Mouse (Mus musculus) heart, embryonic 14.5 days (tissue): ENCODE measurements around the gene Fignl1. TPM values are rescaled to one million over a fixed set of nuclear protein-coding genes. Genes with fewer than 3 reads are reported as not detected.

Experiments used
- ATAC-seq: fragments of 200-750 bp; cut with Nextera tagmentation; 2 replicates; pipeline ENCODE4 v1.8.0; 2017; ENCODE audit warnings: low read depth, moderate TSS enrichment; ENCODE audit not compliant: insufficient number of reproducible peaks, insufficient read depth, low FRiP score
- H3K27ac ChIP-seq, 2 experiments: fragments of 200-500 bp in 1 of 2; fragments of 300-500 bp in 1 of 2; sonication (generic) in 1 of 2; replicated peaks in 1 of 2; 2 replicates each; pipeline ENCODE4 v1.5.1; 2012 to 2014; ENCODE audit warnings: low read depth in 2 of 2, low read length in 2 of 2, control low read depth in 1 of 2, mild to moderate bottlenecking in 1 of 2, mixed read lengths in 1 of 2; ENCODE audit not compliant: control insufficient read depth in 1 of 2, insufficient read depth in 1 of 2
- H3K27me3 ChIP-seq: fragments of 300-500 bp; sonication (generic); 2 replicates; pipeline ENCODE4 v1.6.1; 2014; ENCODE audit warnings: mild to moderate bottlenecking, low read length, control low read depth; ENCODE audit not compliant: control insufficient read depth, insufficient read depth
- H3K36me3 ChIP-seq: fragments of 300-500 bp; sonication (generic); 2 replicates; pipeline ENCODE4 v1.6.1; 2014; ENCODE audit warnings: mild to moderate bottlenecking, control low read depth, low read length, mixed read lengths; ENCODE audit not compliant: control insufficient read depth, insufficient read depth
- H3K4me1 ChIP-seq, 2 experiments: fragments of 200-500 bp in 1 of 2; fragments of 300-500 bp in 1 of 2; sonication (generic) in 1 of 2; 2 replicates each; pipeline ENCODE4 v1.6.1; 2012 to 2014; ENCODE audit warnings: low read length in 2 of 2, control low read depth in 1 of 2, mixed read lengths in 1 of 2; ENCODE audit not compliant: control insufficient read depth in 2 of 2, insufficient read depth in 2 of 2
- H3K4me2 ChIP-seq: fragments of 300-500 bp; sonication (generic); 2 replicates; pipeline ENCODE4 v1.6.1; 2014; ENCODE audit warnings: mild to moderate bottlenecking, low read length
- H3K4me3 ChIP-seq, 2 experiments: fragments of 200-500 bp in 1 of 2; fragments of 300-500 bp in 1 of 2; sonication (generic) in 1 of 2; 2 replicates each; pipeline ENCODE4 v1.5.1; 2012 to 2014; ENCODE audit warnings: low read length in 2 of 2, mild to moderate bottlenecking in 2 of 2, control low read depth in 1 of 2, low read depth in 1 of 2, moderate library complexity in 1 of 2; ENCODE audit not compliant: control insufficient read depth in 1 of 2, insufficient read depth in 1 of 2
- H3K9ac ChIP-seq: fragments of 300-500 bp; sonication (generic); 2 replicates; pipeline ENCODE4 v1.6.1; 2014; ENCODE audit warnings: mild to moderate bottlenecking, low read length
- H3K9me3 ChIP-seq: fragments of 300-500 bp; sonication (generic); 2 replicates; pipeline ENCODE4 v1.6.1; 2016; ENCODE audit warnings: low read length, control low read depth; ENCODE audit not compliant: control insufficient read depth
- WGBS: fragments of 180-500 bp; shearing (Covaris S2); extraction: QIAGEN DNeasy Blood & Tissue Kit; methylation state at CpG from one replicate; pipeline ENCODE4 v1.1.7; 2014; 5-methylcytosine and 5-hydroxymethylcytosine counted together
- polyA plus RNA-seq: library from polyadenylated mRNA; unstranded; fragments of >200 nt; fragmentation: Nextera tagmentation; extraction: Ambion mirVana; gene quantifications from 2 replicates; pipeline ENCODE4 v1.2.1, GENCODE M21; 2014

Fignl1 gene
- polyA plus RNA-seq, 1 experiment from 2014 or later = 49.6 TPM

- no peak overlapping the region for H3K4me2 ChIP-seq
- no peaks in the 10 kb centered on the region for H3K27me3 ChIP-seq
- H3K36me3 ChIP-seq = no peaks in the 10 kb centered on the region
- 72% methylated on average over 3 of the region's 3 CpGs for WGBS
- ATAC-seq = no peak
- no peak overlapping the region for H3K9ac ChIP-seq
- no peak overlapping the region for H3K27ac ChIP-seq
- H3K4me1 ChIP-seq = no peaks in the 10 kb centered on the region
- no peaks in the 10 kb centered on the region for H3K9me3 ChIP-seq
- H3K4me3 ChIP-seq = no peak overlapping the region
These were observed 69.7 kb downstream of the Fignl1 start for GRCm38 (mm10) chr11:11739054-11739453.

GRCm38 (mm10) chr11:11737562-11737961 lies 71.2 kb downstream of the Fignl1 start:
- no peaks in the 10 kb centered on the region for H3K27me3 ChIP-seq
- H3K9ac ChIP-seq = no peak overlapping the region
- H3K9me3 ChIP-seq = no peaks in the 10 kb centered on the region
- H3K36me3 ChIP-seq = no peaks in the 10 kb centered on the region
- WGBS = 48% methylated on average over 2 of the region's 2 CpGs
- ATAC-seq = no peak
- H3K4me1 ChIP-seq = no peaks in the 10 kb centered on the region
- no peak overlapping the region for H3K27ac ChIP-seq
- H3K4me2 ChIP-seq = no peak overlapping the region
- H3K4me3 ChIP-seq = no peak overlapping the region

Other genes with a start within 250 kb of the Fignl1 start
- not detected in 2 replicates for gene 4930512M02Rik, start 181.1 kb downstream of the Fignl1 start, polyA plus RNA-seq
- gene Ikzf1, start 124.0 kb downstream of the Fignl1 start, polyA plus RNA-seq = 0.69 and 1.5 TPM in 2 replicates
- 114 and 117 TPM in 2 replicates for gene Ddc, start 89.2 kb upstream of the Fignl1 start, polyA plus RNA-seq
- 272 and 330 TPM in 2 replicates for gene Grb10, start 229.7 kb upstream of the Fignl1 start, polyA plus RNA-seq